Mouse (Mus musculus) E14TG2a.4 (cell line): ENCODE measurements around the gene Nek9.

Source experiments
- CTCF ChIP-seq: conservative IDR thresholded peaks from 2 replicates; pipeline ENCODE4 v1.5.1; 2014; ENCODE audit warnings: low read length
- NANOG ChIP-seq: IDR thresholded peaks from 2 replicates; pipeline ENCODE4 v1.6.1; 2014; ENCODE audit warnings: borderline replicate concordance, low read length, mixed read lengths
- POU5F1 ChIP-seq: IDR thresholded peaks from 2 replicates; pipeline ENCODE4 v1.6.1; 2014; ENCODE audit warnings: low read length, borderline replicate concordance

DNA sequence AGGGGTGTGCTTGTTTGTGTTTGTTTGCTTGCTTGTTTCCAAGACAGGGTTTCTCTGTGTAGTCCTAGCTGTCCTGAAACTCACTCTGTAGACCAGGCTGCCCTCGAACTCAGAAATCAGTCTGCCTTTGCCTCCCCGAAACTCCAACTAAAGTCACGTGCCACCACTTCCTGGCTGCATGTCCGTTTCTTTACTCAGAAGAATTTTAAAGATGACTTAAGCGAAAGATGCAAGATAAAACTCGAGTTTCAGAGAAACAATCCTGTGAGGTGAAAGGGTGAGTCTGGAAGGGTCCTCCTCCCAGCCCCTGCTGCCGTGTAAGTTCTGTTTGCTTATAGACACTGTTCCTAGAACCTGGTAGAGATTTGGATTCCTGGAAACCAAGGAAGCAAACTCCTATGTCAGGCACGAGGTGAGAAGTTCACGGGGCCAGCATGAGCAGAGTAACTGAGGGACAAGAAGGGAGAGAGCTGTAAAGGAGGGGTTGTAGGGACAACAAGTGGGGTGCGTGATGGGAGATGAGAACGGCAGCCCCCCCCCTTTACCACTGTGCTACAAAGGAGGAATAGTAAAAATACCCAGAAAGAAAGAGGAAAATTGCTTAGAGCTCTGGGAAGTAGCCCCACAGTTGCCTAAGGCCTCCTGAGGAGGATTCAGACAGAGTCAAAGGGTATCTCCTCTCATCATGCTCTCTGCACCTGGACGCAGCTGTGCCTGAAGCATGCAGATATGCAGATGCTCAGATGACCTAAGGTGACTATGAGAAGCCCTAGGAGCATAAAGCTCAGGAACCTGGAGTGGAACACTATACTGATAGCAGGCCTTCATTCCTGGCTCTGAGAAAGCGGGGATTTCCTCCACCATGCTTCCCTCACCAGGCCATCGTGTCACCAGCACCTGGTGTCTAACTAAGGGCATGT is 43.9 kb upstream of the Nek9 start:
- TF ChIP-seq CTCF (no peak), POU5F1 (no peak), NANOG (no peak)
